Mouse (Mus musculus) limb, embryonic 12.5 days (tissue): ENCODE data around the gene Nomo1. TPM values are rescaled to one million over a fixed set of nuclear protein-coding genes. Genes with fewer than 3 reads are reported as not detected.

Experiments used
- ATAC-seq: fragments of 200-750 bp; cut with Nextera tagmentation; 2 replicates; pipeline ENCODE4 v1.8.0; 2017; ENCODE audit warnings: low read depth, moderate TSS enrichment; ENCODE audit not compliant: insufficient number of reproducible peaks, insufficient read depth, low FRiP score, low TSS enrichment
- H3K27ac ChIP-seq: fragments of 300-500 bp; sonication (generic); 2 replicates; pipeline ENCODE4 v1.5.1; 2016; ENCODE audit warnings: mild to moderate bottlenecking, moderate library complexity
- H3K27me3 ChIP-seq: fragments of 300-500 bp; sonication (generic); 2 replicates; pipeline ENCODE4 v1.6.1; 2016; ENCODE audit warnings: mild to moderate bottlenecking, moderate library complexity
- H3K36me3 ChIP-seq: fragments of 300-500 bp; sonication (generic); 2 replicates; pipeline ENCODE4 v1.6.1; 2016; ENCODE audit warnings: mild to moderate bottlenecking, moderate library complexity
- H3K4me1 ChIP-seq: fragments of 300-500 bp; sonication (generic); replicated peaks from 2 replicates; pipeline ENCODE4 v1.6.1; 2016
- H3K4me2 ChIP-seq: fragments of 300-500 bp; sonication (generic); 2 replicates; pipeline ENCODE4 v1.6.1; 2016; ENCODE audit warnings: mild to moderate bottlenecking, moderate library complexity
- H3K4me3 ChIP-seq: fragments of 300-500 bp; sonication (generic); replicated peaks from 2 replicates; pipeline ENCODE4 v1.5.1; 2016; ENCODE audit warnings: mild to moderate bottlenecking
- H3K9ac ChIP-seq: fragments of 300-500 bp; sonication (generic); replicated peaks from 2 replicates; pipeline ENCODE4 v1.6.1; 2016; ENCODE audit warnings: mild to moderate bottlenecking, moderate library complexity
- H3K9me3 ChIP-seq: fragments of 300-500 bp; sonication (generic); 2 replicates; pipeline ENCODE4 v1.6.1; 2016; ENCODE audit warnings: mild to moderate bottlenecking, moderate library complexity
- WGBS: fragments of 180-500 bp; shearing (Covaris S2); methylation state at CpG from one replicate; pipeline ENCODE4 v1.1.7; 2016; 5-methylcytosine and 5-hydroxymethylcytosine counted together
- polyA plus RNA-seq: library from polyadenylated mRNA; unstranded; fragments of >200 nt; fragmentation: Nextera tagmentation; extraction: Ambion mirVana; gene quantifications from 2 replicates; pipeline ENCODE4 v1.2.1, GENCODE M21; 2016

The Nomo1 gene
- polyA plus RNA-seq, 1 experiment from 2014 or later = 22.3 TPM

DNA sequence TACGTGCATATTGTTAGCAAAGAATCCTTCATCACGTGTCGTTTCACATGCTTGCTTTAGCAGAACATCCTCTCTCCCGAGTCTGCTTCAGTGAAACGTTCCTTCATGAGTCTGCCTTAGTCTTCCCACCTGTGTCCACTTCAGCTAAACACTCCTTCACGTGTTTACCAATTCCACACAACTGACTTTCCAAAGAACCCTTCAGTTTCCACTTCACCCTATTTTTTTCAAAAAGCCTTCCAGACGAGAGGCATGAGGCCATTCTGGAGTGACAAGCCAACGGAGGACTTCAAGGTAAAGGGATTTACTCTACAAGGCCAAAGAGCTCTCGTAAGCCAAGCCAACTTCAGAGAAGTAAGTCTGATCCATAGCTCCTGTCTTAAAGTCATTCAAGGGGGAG lies 8.1 kb upstream of the Nomo1 start:
- WGBS = 74% methylated on average over 9 of the region's 9 CpGs
- Histone ChIP-seq H3K9me3 (no peaks in the 10 kb centered on the region), H3K4me2 (no peak overlapping the region), H3K9ac (no peak overlapping the region), H3K4me1 (peaks cover 19% of the 10 kb centered on the region), H3K27ac (no peak overlapping the region), H3K36me3 (no peaks in the 10 kb centered on the region), H3K4me3 (no peak overlapping the region), H3K27me3 (no peaks in the 10 kb centered on the region)
- no peak for ATAC-seq

GRCm38 (mm10) chr7:46028681-46029080 lies 4.8 kb upstream of the Nomo1 start:
- no peaks in the 10 kb centered on the region for H3K27me3 ChIP-seq
- ATAC-seq = no peak
- H3K4me3 ChIP-seq = no peak overlapping the region
- WGBS = 89% methylated on average over 10 of the region's 10 CpGs
- no peak overlapping the region for H3K27ac ChIP-seq
- no peak overlapping the region for H3K9ac ChIP-seq
- no peaks in the 10 kb centered on the region for H3K9me3 ChIP-seq
- H3K4me2 ChIP-seq = no peak overlapping the region
- no peaks in the 10 kb centered on the region for H3K36me3 ChIP-seq
- H3K4me1 ChIP-seq = peaks cover 13% of the 10 kb centered on the region

GRCm38 (mm10) chr7:46029299-46030144 lies 4.0 kb upstream of the Nomo1 start:
- no peak overlapping the region for H3K9ac ChIP-seq
- H3K4me2 ChIP-seq = peak overlapping the region; percentile 45
- no peaks in the 10 kb centered on the region for H3K27me3 ChIP-seq
- 70% methylated on average over 9 of the region's 9 CpGs for WGBS
- no peaks in the 10 kb centered on the region for H3K9me3 ChIP-seq
- ATAC-seq = no peak
- peaks cover 18% of the 10 kb centered on the region for H3K4me1 ChIP-seq
- no peak overlapping the region for H3K27ac ChIP-seq
- H3K36me3 ChIP-seq = no peaks in the 10 kb centered on the region
- H3K4me3 ChIP-seq = 0 out of 2 replicates have a peak overlapping the region, but pooled peaks have one; percentile 5

- peaks cover 23% of the 10 kb centered on the region for H3K4me1 ChIP-seq
- no peaks in the 10 kb centered on the region for H3K27me3 ChIP-seq
- 0 out of 2 replicates have a peak within 1 kb of the TSS, but pooled peaks have one; percentile 7 for H3K27ac ChIP-seq
- ATAC-seq = no peak
- H3K4me2 ChIP-seq = peak within 1 kb of the TSS; percentile 45
- no peaks in the 10 kb centered on the region for H3K9me3 ChIP-seq
- H3K36me3 ChIP-seq = no peaks in the 10 kb centered on the region
- H3K9ac ChIP-seq = peak within 1 kb of the TSS; percentile 37; the same call in 1 of the 2 replicates
- 5% methylated on average over 11 of the region's 11 CpGs for WGBS
- H3K4me3 ChIP-seq = 0 out of 2 replicates have a peak within 1 kb of the TSS, but pooled peaks have one; percentile 5
Observed at GRCm38 (mm10) chr7:46030145-46030488, 3.4 kb upstream of the Nomo1 start, which contains the start of gene Abcc6. Gene Abcc6 (minus strand): TSS chr7:46030302.

GRCm38 (mm10) chr7:46031075-46031474 lies 2.4 kb upstream of the Nomo1 start:
- Histone ChIP-seq H3K9me3 (no peaks in the 10 kb centered on the region), H3K36me3 (no peaks in the 10 kb centered on the region), H3K9ac (no peak overlapping the region), H3K27ac (0 out of 2 replicates have a peak overlapping the region, but pooled peaks have one; percentile 7), H3K4me1 (peaks cover 23% of the 10 kb centered on the region), H3K4me2 (no peak overlapping the region), H3K4me3 (no peak overlapping the region), H3K27me3 (no peaks in the 10 kb centered on the region)
- 76% methylated on average over 2 of the region's 2 CpGs for WGBS
- ATAC-seq = no peak

DNA sequence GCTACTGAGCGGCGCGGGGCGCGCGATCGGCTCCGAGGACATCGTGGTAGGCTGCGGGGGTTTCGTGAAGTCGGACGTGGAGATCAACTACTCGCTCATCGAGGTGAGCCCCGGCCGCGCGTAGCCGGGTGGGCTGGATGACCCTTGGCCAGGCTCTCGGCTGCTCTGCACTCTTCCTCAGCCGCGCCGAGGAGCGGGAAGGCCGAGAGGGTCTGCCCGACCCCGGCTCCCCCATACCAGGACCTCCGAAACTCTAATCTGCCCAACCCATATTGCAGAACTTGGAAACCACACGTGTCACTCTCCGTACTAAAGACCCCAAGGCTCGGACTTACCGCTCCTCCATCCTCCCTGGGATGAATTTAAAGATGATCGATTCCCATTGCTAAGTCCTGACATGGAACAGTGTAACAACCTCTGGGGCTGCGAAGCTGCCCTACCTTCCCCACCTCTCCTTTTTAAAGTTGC lies 406 bp downstream of the Nomo1 start:
- peak; percentile 35 for ATAC-seq
- peak overlapping the region; percentile 86 for H3K9ac ChIP-seq
- WGBS = under 1% methylated on average over 35 of the region's 35 CpGs

GRCm38 (mm10) chr7:46034991-46035390 lies 1.5 kb downstream of the Nomo1 start:
- Histone ChIP-seq H3K27me3 (no peaks in the 10 kb centered on the region), H3K9ac (peak overlapping the region; percentile 86; the same call in 1 of the 2 replicates), H3K4me3 (peak overlapping the region; percentile 89), H3K27ac (no peak overlapping the region), H3K9me3 (no peaks in the 10 kb centered on the region), H3K36me3 (peaks cover 25% of the 10 kb centered on the region), H3K4me1 (peaks cover 19% of the 10 kb centered on the region), H3K4me2 (peak overlapping the region; percentile 87)
- no peak for ATAC-seq
- WGBS = 90% methylated on average over 2 of the region's 2 CpGs

More for the DNA sequence above, 406 bp downstream of the Nomo1 start:
- no peak overlapping the region for H3K27ac ChIP-seq
- H3K4me1 ChIP-seq = peaks cover 23% of the 10 kb centered on the region
- H3K9me3 ChIP-seq = no peaks in the 10 kb centered on the region
- peak overlapping the region; percentile 87 for H3K4me2 ChIP-seq
- no peaks in the 10 kb centered on the region for H3K27me3 ChIP-seq
- peaks cover 17% of the 10 kb centered on the region for H3K36me3 ChIP-seq
- peak overlapping the region; percentile 89 for H3K4me3 ChIP-seq

GRCm38 (mm10) chr7:46035468-46035867 lies 2.0 kb downstream of the Nomo1 start:
- Histone ChIP-seq H3K9me3 (no peaks in the 10 kb centered on the region), H3K36me3 (peaks cover 30% of the 10 kb centered on the region), H3K4me1 (peaks cover 14% of the 10 kb centered on the region), H3K4me3 (no peak overlapping the region), H3K9ac (no peak overlapping the region), H3K27me3 (no peaks in the 10 kb centered on the region), H3K4me2 (no peak overlapping the region), H3K27ac (no peak overlapping the region)
- 77% methylated on average over 2 of the region's 2 CpGs for WGBS
- ATAC-seq = no peak

GRCm38 (mm10) chr7:46037433-46037832 lies 3.9 kb downstream of the Nomo1 start:
- peaks cover 10% of the 10 kb centered on the region for H3K4me1 ChIP-seq
- no peak overlapping the region for H3K4me2 ChIP-seq
- H3K36me3 ChIP-seq = peaks cover 49% of the 10 kb centered on the region
- H3K4me3 ChIP-seq = no peak overlapping the region
- no peak overlapping the region for H3K27ac ChIP-seq
- H3K9me3 ChIP-seq = no peaks in the 10 kb centered on the region
- no peak overlapping the region for H3K9ac ChIP-seq
- H3K27me3 ChIP-seq = no peaks in the 10 kb centered on the region
- no peak for ATAC-seq
- WGBS = 93% methylated on average over 6 of the region's 6 CpGs

DNA sequence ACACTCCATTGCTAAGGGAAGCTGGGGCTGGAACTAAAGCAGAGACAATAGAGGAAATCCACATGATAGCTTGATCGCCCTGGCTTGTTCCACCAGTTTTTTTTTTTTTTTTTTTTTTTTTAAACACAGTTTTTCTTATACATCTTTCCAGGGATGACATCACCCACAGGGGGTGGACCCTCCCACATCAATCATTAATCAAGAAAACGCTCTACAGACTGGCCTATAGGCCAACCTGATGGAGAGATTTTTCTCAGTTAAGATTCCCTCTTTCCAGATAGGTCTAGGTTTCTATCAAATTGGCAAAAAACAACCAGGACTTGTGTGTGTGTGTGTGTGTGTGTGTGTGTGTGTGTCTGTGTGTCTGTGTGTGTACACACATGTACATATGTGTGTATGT lies 6.4 kb downstream of the Nomo1 start:
- no peak for ATAC-seq

GRCm38 (mm10) chr7:46044106-46044505 lies 10.6 kb downstream of the Nomo1 start:
- no peaks in the 10 kb centered on the region for H3K4me1 ChIP-seq
- no peak overlapping the region for H3K4me3 ChIP-seq
- H3K9ac ChIP-seq = no peak overlapping the region
- H3K27me3 ChIP-seq = no peaks in the 10 kb centered on the region
- H3K36me3 ChIP-seq = peaks cover 86% of the 10 kb centered on the region
- 91% methylated on average over 10 of the region's 10 CpGs for WGBS
- no peak overlapping the region for H3K27ac ChIP-seq
- ATAC-seq = no peak
- H3K4me2 ChIP-seq = no peak overlapping the region
- no peaks in the 10 kb centered on the region for H3K9me3 ChIP-seq

More for the DNA sequence above, 6.4 kb downstream of the Nomo1 start:
- WGBS = 78% methylated on average over 2 of the region's 2 CpGs
- Histone ChIP-seq H3K4me3 (no peak overlapping the region), H3K27me3 (no peaks in the 10 kb centered on the region), H3K27ac (no peak overlapping the region), H3K36me3 (peaks cover 74% of the 10 kb centered on the region), H3K4me2 (no peak overlapping the region), H3K9me3 (no peaks in the 10 kb centered on the region), H3K4me1 (peaks cover 2% of the 10 kb centered on the region), H3K9ac (no peak overlapping the region)
